In the genomic region with DNA sequence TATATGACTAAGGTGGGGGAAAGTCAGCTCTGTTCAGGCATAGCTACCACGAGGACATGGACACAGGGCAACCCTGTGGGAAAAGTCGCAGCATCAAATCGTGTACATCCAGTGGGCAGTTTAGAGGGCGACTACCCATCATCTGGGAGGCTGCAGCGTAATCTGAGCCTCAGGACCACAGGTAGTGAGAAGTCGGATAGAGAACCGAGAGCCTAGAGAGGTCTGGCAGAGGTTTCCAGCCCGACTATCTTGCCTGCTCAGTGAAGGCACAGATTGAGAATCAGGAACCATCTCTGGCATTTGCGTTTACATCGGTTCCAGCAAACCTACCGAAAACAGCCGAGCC, we compare ENCODE assay signal across 8 mouse cellular contexts. TPM values are rescaled to one million over a fixed set of nuclear protein-coding genes. Genes with fewer than 3 reads are reported as not detected.
DNase-seq lines count a peak whose midpoint lies in the region; ATAC-seq and TF ChIP-seq lines count a peak whose summit lies in the region.

No protein-coding gene starts in this region.

- peaks cover 4% of the 10 kb centered on the region for H3K4me1 ChIP-seq in heart, adult 2 months (ENCODE audit: control insufficient read depth, insufficient read depth, low read length)
- peaks cover 38% of the 10 kb centered on the region for H3K4me1 ChIP-seq in E14TG2a.4 (replicated peaks; ENCODE audit: low read depth, low read length)
- H3K4me1 ChIP-seq in forebrain, embryonic 16.5 days (replicated peaks; ENCODE audit: control insufficient read depth, insufficient read depth, low read length) = peaks cover 13% of the 10 kb centered on the region
- peaks cover 12% of the 10 kb centered on the region for H3K4me1 ChIP-seq in liver, postnatal 0 days (ENCODE audit: insufficient read depth)

- no peaks in the 10 kb centered on the region for H3K9me3 ChIP-seq in E14TG2a.4 (ENCODE audit: low read length)
- H3K9me3 ChIP-seq in forebrain, embryonic 16.5 days (ENCODE audit: control insufficient read depth, low read length) = no peaks in the 10 kb centered on the region
- no peaks in the 10 kb centered on the region for H3K9me3 ChIP-seq in liver, postnatal 0 days (ENCODE audit: low read length)

- no peaks in the 10 kb centered on the region for H3K27me3 ChIP-seq in heart, adult 2 months (ENCODE audit: control insufficient read depth, insufficient read depth, low read length)
- H3K27me3 ChIP-seq in E14TG2a.4 (ENCODE audit: insufficient read depth, low read length) = no peaks in the 10 kb centered on the region
- no peaks in the 10 kb centered on the region for H3K27me3 ChIP-seq in forebrain, embryonic 16.5 days (replicated peaks; ENCODE audit: control insufficient read depth, insufficient read depth, low read length)
- no peaks in the 10 kb centered on the region for H3K27me3 ChIP-seq in liver, postnatal 0 days (ENCODE audit: insufficient read depth, low read length)

- H3K79me2 ChIP-seq in heart, adult 2 months (replicated peaks; ENCODE audit: control insufficient read depth, insufficient read depth, low read length) = no peaks in the 10 kb centered on the region

- H3K9ac ChIP-seq in heart, adult 2 months (ENCODE audit: low read depth, low read length) = peak overlapping the region; percentile 70
- H3K9ac ChIP-seq in forebrain, embryonic 16.5 days (replicated peaks; ENCODE audit: low read depth, low read length) = peak overlapping the region; percentile 74
- H3K9ac ChIP-seq in liver, postnatal 0 days (replicated peaks) = peak overlapping the region; percentile 44

- under 1% methylated on average over 12 of the region's 12 CpGs for WGBS in heart, adult 2 months
- WGBS in forebrain, embryonic 16.5 days = under 1% methylated on average over 12 of the region's 12 CpGs
- 1% methylated on average over 12 of the region's 12 CpGs for WGBS in liver, postnatal 0 days (ENCODE audit: insufficient replicate concordance)

- H3K4me2 ChIP-seq in forebrain, embryonic 16.5 days (ENCODE audit: low read length) = peak overlapping the region; percentile 77
- peak overlapping the region; percentile 81 for H3K4me2 ChIP-seq in liver, postnatal 0 days (ENCODE audit: low read depth, low read length)

- no peaks in the 10 kb centered on the region; the same call in 1 of the 2 replicates for H3K36me3 ChIP-seq in heart, adult 2 months (ENCODE audit: control insufficient read depth, insufficient read depth, low read length)
- peaks cover 71% of the 10 kb centered on the region for H3K36me3 ChIP-seq in E14TG2a.4 (ENCODE audit: insufficient read depth, low read length)
- peaks cover 18% of the 10 kb centered on the region for H3K36me3 ChIP-seq in forebrain, embryonic 16.5 days (ENCODE audit: control insufficient read depth, insufficient read depth)
- peaks cover 36% of the 10 kb centered on the region for H3K36me3 ChIP-seq in liver, postnatal 0 days (replicated peaks; ENCODE audit: insufficient read depth, low read length)

- peak overlapping the region; percentile 74 for H3K4me3 ChIP-seq in heart, adult 2 months
- H3K4me3 ChIP-seq in E14TG2a.4 (replicated peaks; ENCODE audit: low read length) = peak overlapping the region; percentile 87
- H3K4me3 ChIP-seq in forebrain, embryonic 16.5 days (replicated peaks; ENCODE audit: low read length) = peak overlapping the region; percentile 51
- H3K4me3 ChIP-seq in liver, postnatal 0 days (ENCODE audit: low read depth, low read length) = peak overlapping the region; percentile 61

- DNase-seq in heart, adult 2 months = no peak
- DNase-seq in heart, adult 18-20 months = no peak
- no peak for DNase-seq in liver, postnatal 0 days
- no peak for DNase-seq in urinary bladder, postnatal 4 days (ENCODE audit: low spot score in 2 of 2)
- DNase-seq in urinary bladder, adult 2 months (ENCODE audit: low spot score) = no peak
- DNase-seq in kidney, adult 18-20 months = no peak

- no peak for TF ChIP-seq CTCF in heart, adult 2 months (IDR thresholded peaks at IDR 0.05)
- TF ChIP-seq CTCF in E14TG2a.4 (conservative IDR thresholded peaks at IDR 0.05; ENCODE audit: low read length) = no peak
- TF ChIP-seq CTCF in liver, postnatal 0 days (IDR thresholded peaks at IDR 0.05; ENCODE audit: low read depth) = no peak

- no peak for TF ChIP-seq EP300 in heart, adult 2 months (IDR thresholded peaks at IDR 0.05; ENCODE audit: insufficient read depth, low read depth, low read length)
- TF ChIP-seq EP300 in liver, postnatal 0 days (IDR thresholded peaks at IDR 0.05; ENCODE audit: low read depth) = no peak

- intact Hi-C loops in heart, adult 2 months (cut with DNase I) = loop anchor here (1.0 to 10.0 kb wide), 3 partner anchors 10 to 635 kb away; partner anchors contain the start of genes Cpt2, Hspb11, Lrrc42 and Magoh

- H3K27ac ChIP-seq in heart, adult 2 months = peak overlapping the region; percentile 82
- H3K27ac ChIP-seq in forebrain, embryonic 16.5 days (ENCODE audit: low read length) = peak overlapping the region; percentile 88
- peak overlapping the region; percentile 1; the same call in 1 of the 2 replicates for H3K27ac ChIP-seq in liver, postnatal 0 days (ENCODE audit: low read depth)

- TF ChIP-seq POLR2A in heart, adult 2 months (IDR thresholded peaks at IDR 0.05; ENCODE audit: insufficient read depth, low read depth, low read length) = no peak; the same call in 1 of the 2 replicates

- peak; percentile 39 for ATAC-seq in forebrain, embryonic 16.5 days
- peak; percentile 24 for ATAC-seq in liver, postnatal 0 days

RNA-seq across cellular contexts. Expression of gene 0610037L13Rik, which starts 0.3 kb away (rescaled TPM):
- total RNA-seq in heart, adult 2 months (2021) = 10 to 100 TPM; 49.4 to 52.6 TPM
- 41.9 and 62.9 TPM in 2 replicates for polyA plus RNA-seq in heart, adult 2 months (2012; rRNA removed)
- 10 to 100 TPM; 47.0 to 59.4 TPM for total RNA-seq in heart, adult 18-20 months (2021)
- polyA plus RNA-seq in forebrain, embryonic 16.5 days (2015; fragmentation: Nextera tagmentation; extraction: Ambion mirVana) = 99.3 and 99.9 TPM in 2 replicates
- polyA plus RNA-seq in liver, postnatal 0 days (2015; fragmentation: Nextera tagmentation; extraction: Ambion mirVana) = 44.4 and 45.8 TPM in 2 replicates
- polyA plus RNA-seq in urinary bladder, adult 2 months (2012; rRNA removed) = 146 and 216 TPM in 2 replicates

RNA-seq across cellular contexts. Expression of gene Magoh, which starts 9.8 kb away (rescaled TPM):
- 10 to 100 TPM; 40.2 to 43.2 TPM for total RNA-seq in heart, adult 2 months (2021)
- polyA plus RNA-seq in heart, adult 2 months (2012; rRNA removed) = 38.8 and 45.1 TPM in 2 replicates
- 10 to 100 TPM; 43.6 to 46.4 TPM for total RNA-seq in heart, adult 18-20 months (2021)
- 118 and 122 TPM in 2 replicates for polyA plus RNA-seq in forebrain, embryonic 16.5 days (2015; fragmentation: Nextera tagmentation; extraction: Ambion mirVana)
- polyA plus RNA-seq in liver, postnatal 0 days (2015; fragmentation: Nextera tagmentation; extraction: Ambion mirVana) = 66.1 and 67.5 TPM in 2 replicates
- polyA plus RNA-seq in urinary bladder, adult 2 months (2012; rRNA removed) = 83.8 and 88.7 TPM in 2 replicates

RNA-seq across cellular contexts. Expression of gene Cpt2, which starts 34.1 kb away (rescaled TPM):
- total RNA-seq in heart, adult 2 months (2021) = 100 to 1,000 TPM; 275 to 281 TPM
- polyA plus RNA-seq in heart, adult 2 months (2012; rRNA removed) = 278 and 312 TPM in 2 replicates
- total RNA-seq in heart, adult 18-20 months (2021) = 100 to 1,000 TPM; 298 to 310 TPM
- 10.4 and 16.3 TPM in 2 replicates for polyA plus RNA-seq in forebrain, embryonic 16.5 days (2015; fragmentation: Nextera tagmentation; extraction: Ambion mirVana)
- 99.3 and 100 TPM in 2 replicates for polyA plus RNA-seq in liver, postnatal 0 days (2015; fragmentation: Nextera tagmentation; extraction: Ambion mirVana)
- 42.2 and 43.3 TPM in 2 replicates for polyA plus RNA-seq in urinary bladder, adult 2 months (2012; rRNA removed)

Comparison
In these comparisons a context has a peak if more than half of its experiments do, and no peak if none do; other contexts are left out.
1. H3K27ac ChIP-seq: peak in every context shown above with its lines; median percentile 88 in forebrain, embryonic 16.5 days; 82 in heart, adult 2 months; 1 in liver, postnatal 0 days.